Mouse (Mus musculus) WW6 (cell line): Measurements from ENCODE around the gene Il12rb1.

Experiments used
- DNase-seq: peaks from one replicate; pipeline ENCODE4 v3.0.0-alpha.2; 2013; ENCODE audit warnings: low read depth, low spot score

Il12rb1 gene

GRCm38 (mm10) chr8:70808239-70808638 lies at the start of gene Il12rb1:
Gene Il12rb1, plus strand, starts transcription at chr8:70808449.
- DNase-seq, result no peak

DNA sequence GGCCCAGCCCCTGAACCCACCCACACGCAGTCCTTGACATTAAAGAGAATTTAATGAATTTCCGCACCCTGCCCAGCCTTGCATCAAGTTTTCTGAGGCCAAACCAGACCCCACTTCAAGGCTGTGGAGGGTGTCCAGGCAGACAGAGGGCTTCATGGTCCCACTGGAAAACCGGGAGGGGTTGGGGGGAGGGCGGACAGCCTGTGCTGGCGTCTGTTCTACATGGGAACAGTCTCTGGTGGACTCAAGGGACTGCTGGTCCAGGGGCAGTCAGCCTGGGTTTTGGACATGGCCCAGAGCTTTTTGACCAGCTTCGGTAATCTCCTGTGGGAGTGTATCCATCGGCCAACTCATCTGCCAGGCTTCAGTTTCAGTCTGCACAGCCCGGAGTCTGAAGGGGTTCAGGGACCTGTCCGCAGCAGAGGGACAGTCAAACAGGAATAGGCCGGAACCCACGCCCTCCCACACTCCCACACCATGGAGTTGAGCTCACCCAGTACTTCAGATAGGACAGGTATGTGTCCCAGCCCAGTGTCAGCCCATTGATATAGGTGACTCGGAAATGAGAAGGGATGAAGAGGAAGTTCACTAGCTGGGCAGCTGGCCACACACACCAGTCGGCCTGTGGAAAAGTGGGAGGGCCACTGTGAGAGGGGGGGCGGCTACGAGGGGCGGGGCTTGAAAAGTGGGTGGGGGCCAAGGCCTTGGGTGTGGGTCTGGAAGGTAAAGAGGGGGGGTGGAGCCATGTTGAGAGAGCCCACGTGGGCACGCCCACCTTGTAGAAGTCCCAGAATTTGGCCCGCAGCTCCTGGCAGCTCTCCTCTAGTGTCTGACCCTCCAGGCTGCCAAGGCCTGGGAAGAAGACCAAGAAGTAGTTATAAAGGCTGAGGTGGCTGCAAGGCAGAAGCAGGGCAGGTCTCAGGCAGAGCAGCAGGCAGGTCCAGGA lies 49.4 kb upstream of the Il12rb1 start:
- no peak for DNase-seq

DNA sequence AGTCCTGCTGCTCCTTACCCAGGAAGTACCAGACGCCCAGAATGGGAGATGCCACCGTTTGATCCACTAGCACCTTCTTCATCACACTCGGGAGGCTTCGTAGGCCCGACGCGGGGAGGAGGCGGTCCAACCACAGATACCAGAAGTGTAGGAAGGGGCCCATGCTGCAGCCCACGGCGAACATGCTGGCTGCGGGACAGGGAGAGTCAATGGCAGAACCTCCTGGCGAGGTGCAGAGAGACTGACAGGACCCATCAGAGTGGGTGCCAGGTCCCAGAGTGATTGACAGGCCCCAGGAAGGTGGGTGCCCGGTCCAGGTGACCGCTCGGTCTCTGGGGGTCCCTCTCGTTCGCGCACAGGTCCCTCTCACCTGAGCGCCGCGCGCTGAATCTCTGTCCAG lies 47.9 kb upstream of the Il12rb1 start:
- DNase-seq, result no peak

- peak; percentile 99 for DNase-seq
Observed at GRCm38 (mm10) chr8:70760775-70761406, 47.4 kb upstream of the Il12rb1 start, which contains the start of gene Mpv17l2. Gene Mpv17l2, minus strand, starts transcription at chr8:70760946.

DNA sequence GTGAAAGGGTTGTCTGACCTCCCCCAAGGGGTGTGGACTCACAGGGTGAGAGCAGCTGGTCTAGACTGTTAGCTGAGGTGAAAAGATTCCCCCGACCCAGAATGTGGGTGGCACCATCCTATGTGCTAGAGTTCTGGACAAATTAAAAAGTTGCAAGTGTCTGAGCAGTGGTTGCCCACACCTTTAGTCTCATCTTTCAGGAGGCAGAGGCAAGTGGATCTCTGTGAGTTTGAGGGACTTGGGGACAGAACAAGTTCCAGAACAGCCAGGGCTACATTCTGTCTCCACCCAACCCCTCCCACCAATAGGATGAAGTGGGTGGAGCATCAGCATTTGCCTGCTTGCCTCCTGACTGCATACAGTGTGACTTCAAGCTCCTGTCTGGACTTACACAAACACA lies 46.1 kb upstream of the Il12rb1 start:
- DNase-seq, result no peak

DNA sequence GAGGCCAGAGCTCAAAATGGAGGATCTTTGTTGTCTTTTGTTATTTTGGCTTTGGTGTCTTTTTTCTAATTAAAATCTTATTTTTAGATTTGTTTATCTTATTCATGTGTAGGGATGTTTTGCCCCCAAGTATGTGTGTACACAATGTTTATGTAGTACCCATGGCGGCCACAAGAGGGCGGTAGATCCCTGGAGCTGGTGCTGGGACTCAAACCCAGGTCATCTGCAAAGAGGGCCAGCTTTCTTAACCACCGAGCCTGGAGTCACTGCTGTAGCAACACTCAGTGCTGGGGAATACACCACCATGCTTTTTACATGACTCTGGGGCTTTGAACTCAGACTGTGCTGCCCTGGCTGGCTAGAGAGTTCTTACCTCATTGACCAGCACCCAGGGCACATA lies 44.9 kb upstream of the Il12rb1 start:
- no peak for DNase-seq

GRCm38 (mm10) chr8:70764026-70764425 lies 44.2 kb upstream of the Il12rb1 start:
- no peak for DNase-seq

- no peak for DNase-seq
Observed at GRCm38 (mm10) chr8:70764676-70765075, 43.6 kb upstream of the Il12rb1 start.

DNA sequence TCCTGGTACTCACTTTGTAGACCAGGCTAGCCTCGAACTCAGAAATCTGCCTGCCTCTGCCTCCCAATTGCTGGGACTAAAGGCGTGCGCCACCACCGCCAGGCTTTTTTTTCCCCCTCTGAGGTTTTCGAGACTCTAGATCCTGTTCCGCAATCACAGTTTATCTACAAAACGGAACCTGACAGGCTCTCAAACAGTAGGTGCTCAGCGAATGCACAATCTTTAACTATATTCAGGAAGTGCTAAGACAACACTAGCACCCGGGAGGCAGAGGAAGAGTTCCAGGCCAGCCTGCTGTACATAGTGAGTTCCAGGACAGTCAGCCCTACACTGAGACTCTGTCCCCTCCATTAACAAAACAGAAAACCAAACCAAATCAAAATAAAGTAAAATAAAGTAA lies 42.9 kb upstream of the Il12rb1 start:
- no peak for DNase-seq

GRCm38 (mm10) chr8:70765838-70766570 lies 42.2 kb upstream of the Il12rb1 start:
- DNase-seq, result no peak

- peak; percentile 76 for DNase-seq
Observed at GRCm38 (mm10) chr8:70766571-70767440, 41.4 kb upstream of the Il12rb1 start.

GRCm38 (mm10) chr8:70767503-70767902 lies 40.7 kb upstream of the Il12rb1 start:
- no peak for DNase-seq

- DNase-seq, result no peak
Observed at GRCm38 (mm10) chr8:70768231-70768776, 39.9 kb upstream of the Il12rb1 start.

GRCm38 (mm10) chr8:70768956-70769355 lies 39.3 kb upstream of the Il12rb1 start:
- DNase-seq, result no peak

DNA sequence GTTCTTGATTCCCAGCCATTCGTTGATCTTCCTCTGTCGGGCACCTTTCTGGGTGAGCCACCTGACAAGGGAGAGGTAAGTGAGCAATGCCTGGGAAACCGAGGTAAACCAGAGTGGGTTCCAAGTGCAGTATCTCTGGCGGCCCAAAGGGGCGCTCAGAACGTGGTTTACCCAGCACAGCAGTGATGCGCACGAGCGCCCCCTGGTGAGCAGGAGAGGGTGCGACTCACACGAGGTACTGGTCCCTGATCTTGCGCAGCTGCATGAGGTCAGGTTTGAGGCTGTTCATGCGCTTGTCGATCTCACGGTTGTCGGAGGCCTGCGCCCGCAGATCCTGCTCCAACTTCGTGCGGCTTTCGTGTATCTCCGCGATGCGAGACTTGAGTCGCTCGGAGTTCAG lies 38.9 kb upstream of the Il12rb1 start:
- peak; percentile 98 for DNase-seq

GRCm38 (mm10) chr8:70769858-70770257 lies 38.4 kb upstream of the Il12rb1 start:
- no peak for DNase-seq

DNA sequence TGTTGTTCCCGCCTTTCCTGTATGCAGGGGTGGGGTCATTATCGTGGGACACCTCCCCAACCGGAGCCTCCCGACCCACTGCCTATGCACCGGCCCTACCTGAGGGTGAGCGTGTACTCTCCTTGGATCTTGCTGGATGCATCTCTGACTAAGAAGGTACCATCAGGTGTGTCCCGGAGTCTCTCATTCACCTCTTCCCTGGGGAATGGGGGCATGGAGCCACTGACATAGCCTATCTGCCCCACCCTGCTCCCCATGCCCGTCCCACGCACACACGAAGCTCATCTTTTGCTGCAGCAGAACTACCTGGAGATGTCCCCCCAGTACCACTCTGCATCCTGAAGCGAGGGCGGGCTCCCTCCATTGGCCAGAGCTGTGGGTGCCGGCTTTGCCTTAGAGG lies 37.5 kb upstream of the Il12rb1 start:
- DNase-seq, result no peak

- DNase-seq, result no peak
Observed at GRCm38 (mm10) chr8:70771217-70771616, 37.0 kb upstream of the Il12rb1 start.

- DNase-seq, result no peak
Observed at GRCm38 (mm10) chr8:70772075-70772474, 36.2 kb upstream of the Il12rb1 start.

DNA sequence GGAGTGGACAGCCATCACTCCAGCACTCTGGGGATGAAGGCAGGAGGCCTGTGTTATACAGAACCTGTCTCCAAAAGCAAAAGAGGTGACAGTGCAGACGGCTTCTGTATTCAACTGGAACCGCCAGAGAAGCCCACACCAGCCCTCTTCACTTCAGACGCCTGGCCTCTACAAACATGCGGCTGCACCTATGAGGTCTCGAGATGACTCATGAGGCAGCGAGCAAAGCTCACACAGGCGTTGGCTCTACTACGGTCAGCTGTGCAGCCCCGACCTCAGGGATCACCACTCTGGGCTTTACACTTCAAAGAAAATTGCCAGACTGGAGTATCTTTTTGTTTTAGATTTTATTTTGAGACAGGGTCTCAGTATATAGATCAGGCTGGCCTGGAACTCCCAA lies 35.4 kb upstream of the Il12rb1 start:
- no peak for DNase-seq

GRCm38 (mm10) chr8:70773410-70773809 lies 34.8 kb upstream of the Il12rb1 start:
- DNase-seq, result no peak
